Mouse (Mus musculus) frontal cortex, postnatal 10 days (tissue): ENCODE measurements around the gene Vegfa.

Source experiments
- DNase-seq, 2 experiments: peaks; one replicate each; pipeline ENCODE4 v3.0.0; 2022; ENCODE audit warnings: low spot score in 2 of 2, mixed read lengths in 1 of 2

Vegfa gene

DNA sequence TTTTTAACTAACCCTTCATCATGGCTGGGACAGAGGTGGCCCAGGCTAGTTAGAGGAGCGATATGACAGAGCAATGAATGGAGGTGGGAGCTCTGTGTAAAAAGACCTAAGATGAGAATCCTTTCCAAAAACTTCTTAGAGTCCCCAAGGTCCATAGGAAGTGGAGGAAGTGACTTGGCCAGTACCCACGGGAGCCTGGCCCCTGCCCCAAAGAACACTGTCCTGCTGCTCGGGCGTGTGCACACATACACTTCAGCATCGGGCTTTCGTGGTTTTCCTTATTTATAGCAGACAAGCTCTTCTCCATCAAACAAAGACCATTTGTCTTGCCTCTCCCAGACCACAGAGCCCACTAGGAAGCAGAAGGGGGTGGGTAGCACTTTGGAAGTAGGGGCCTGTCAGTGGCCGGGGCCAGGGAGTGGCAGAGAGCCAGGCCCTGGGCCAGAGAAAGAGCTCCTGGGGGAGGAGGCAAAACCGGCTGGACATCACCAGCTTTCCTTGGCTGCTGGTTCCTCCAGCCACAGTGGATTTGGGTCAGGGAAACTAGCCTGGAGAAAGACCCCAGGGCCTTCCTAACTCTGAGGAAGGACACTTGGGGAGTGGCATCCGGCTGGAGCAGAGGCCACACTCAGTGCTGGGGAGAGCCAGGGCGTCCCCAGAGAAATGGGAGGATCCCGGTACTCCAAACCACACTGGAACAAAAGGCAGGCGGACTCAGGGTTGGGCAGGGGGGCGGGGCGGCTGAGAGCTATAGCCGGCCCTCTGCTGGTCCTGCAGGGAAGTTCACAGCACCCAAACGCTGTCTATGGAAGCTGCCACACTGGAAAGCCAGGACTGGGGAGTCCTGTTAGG lies 4.9 kb downstream of the Vegfa start:
- peak; percentile 50 to 54 for DNase-seq

- no peak for DNase-seq
Observed at GRCm38 (mm10) chr17:46025927-46026668, 6.1 kb downstream of the Vegfa start.

DNA sequence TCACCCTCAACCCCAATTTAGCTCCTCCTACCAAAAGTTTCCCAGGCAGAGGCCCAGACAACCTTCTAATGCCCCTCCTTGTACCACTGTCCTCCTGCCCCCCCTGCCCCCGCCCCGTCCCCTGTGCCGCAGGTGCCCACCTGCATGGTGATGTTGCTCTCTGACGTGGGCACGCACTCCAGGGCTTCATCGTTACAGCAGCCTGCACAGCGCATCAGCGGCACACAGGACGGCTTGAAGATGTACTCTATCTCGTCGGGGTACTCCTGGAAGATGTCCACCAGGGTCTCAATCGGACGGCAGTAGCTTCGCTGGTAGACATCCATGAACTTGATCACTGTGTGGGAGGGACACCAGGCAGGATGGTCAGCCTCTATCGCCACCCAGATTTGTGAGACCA lies 7.0 kb downstream of the Vegfa start:
- no peak for DNase-seq

DNA sequence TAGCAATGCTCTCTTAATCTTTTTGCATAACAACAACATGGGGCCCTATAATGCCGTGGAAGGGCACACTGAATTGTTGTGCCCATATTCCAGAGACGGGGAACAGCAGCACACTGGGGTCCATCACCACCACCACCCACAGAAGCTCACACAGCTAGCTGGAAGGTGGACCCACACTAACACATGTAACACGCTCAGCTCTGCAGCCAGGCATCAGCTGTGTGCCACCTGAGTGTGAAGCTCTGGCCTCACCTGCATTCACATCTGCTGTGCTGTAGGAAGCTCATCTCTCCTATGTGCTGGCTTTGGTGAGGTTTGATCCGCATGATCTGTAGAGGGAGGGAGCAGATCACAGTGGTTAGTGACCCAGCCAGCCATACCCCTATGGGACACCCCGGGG lies 8.0 kb downstream of the Vegfa start:
- no peak for DNase-seq

DNA sequence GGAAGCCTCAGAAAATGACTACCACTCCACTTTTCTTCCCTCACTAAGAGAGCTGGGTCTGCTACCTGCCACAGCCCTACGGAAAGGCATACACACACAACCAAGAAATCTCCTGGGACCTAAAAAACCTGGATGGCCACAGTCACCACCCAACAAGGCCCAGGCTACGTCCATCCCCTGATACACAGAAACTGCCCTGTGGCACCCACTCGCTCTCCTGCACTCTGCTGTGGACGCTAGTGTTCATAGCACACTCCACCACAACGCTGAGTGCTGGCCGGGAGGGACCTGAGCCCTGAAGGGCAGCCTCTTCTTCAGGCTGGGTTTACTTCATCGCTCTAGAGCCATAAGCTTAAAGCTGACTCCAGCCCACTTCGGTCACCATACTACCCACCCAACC lies 8.6 kb downstream of the Vegfa start:
- no peak for DNase-seq

GRCm38 (mm10) chr17:46022934-46023333 lies 9.2 kb downstream of the Vegfa start:
- no peak for DNase-seq

DNA sequence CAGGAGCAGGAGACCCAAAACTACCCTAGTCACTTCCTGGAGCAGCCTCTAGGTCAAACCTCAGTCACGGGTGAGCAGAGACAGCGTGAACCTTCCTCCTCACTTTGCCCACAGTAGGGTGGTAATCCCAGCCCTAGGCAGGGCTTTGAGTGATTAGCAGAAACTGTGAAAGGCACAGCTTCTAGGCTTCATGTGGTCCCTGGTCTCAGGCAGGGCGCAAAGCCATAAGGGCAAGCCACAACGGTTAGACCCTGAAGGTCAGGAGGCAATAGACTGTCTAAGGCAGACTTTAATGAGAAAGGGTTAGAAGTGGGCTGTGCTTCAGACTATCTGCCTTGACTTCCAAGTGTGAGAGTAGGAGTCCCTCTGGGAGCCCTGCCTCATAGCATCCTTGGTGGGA lies 9.7 kb downstream of the Vegfa start:
- DNase-seq: no peak

DNA sequence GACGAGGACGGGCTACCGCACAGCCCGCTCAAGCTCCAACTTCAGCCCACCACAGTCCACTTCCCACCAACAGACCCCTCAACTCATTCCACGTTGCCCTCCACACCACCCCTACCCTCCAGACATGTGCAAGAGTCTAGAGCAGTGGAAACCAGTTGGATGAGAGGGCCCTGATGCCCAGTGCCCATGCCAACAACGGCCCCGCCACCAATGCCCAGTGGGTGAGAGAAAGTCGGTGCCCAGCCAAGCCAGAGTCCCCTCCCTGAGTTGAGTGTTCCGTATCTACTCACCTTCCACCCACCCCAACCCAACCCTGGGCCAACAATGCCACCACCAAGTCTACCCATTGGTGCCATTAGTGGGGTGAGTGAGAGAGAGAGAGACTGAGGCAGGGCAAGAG lies 10.4 kb downstream of the Vegfa start:
- DNase-seq: no peak

GRCm38 (mm10) chr17:46021173-46021572 lies 11.0 kb downstream of the Vegfa start:
- no peak for DNase-seq

- no peak for DNase-seq
Observed at GRCm38 (mm10) chr17:46020579-46020978, 11.6 kb downstream of the Vegfa start.

GRCm38 (mm10) chr17:46018736-46019004 lies 13.5 kb downstream of the Vegfa start:
- DNase-seq: no peak

- no peak for DNase-seq
Observed at GRCm38 (mm10) chr17:46017946-46018735, 14.0 kb downstream of the Vegfa start.

DNA sequence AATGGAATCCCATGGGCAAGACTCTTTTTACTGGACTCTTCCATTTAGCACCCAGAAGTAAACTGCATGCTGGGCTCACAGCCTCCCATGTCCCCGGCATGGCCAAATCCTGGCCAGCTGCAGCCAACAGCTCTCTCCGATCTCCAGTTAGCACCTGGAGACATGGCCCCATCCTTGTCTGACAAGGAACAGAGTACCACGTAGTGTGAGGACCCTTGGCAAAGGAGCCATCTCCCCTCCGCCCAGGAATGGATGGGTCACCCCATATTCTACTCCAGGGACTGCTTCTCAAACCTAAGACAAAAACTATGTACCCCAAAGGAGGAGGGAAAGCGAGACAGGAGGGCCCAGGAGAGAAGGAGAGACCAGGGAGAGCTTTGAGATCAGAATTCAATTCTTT lies 15.6 kb downstream of the Vegfa start:
- DNase-seq: no peak

DNA sequence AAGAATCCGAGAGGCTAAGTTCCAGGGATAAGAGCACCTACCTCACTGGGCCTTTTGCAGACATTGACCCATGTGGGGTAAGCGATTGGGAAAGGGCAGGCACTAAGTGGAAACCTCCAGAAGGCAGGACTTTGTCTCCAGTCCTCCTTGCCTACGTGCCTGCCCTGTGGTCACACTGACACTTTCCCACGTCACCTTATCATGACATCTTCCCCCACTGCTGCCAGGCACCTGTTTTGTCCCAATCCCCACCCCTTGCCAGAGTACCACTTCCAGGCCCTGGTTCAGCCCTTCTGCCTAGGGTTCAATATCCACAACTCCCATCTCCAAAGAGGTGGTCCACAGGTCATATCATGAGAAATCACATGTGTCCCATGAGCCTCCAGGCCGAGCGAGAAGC lies 16.2 kb downstream of the Vegfa start:
- no peak for DNase-seq

DNA sequence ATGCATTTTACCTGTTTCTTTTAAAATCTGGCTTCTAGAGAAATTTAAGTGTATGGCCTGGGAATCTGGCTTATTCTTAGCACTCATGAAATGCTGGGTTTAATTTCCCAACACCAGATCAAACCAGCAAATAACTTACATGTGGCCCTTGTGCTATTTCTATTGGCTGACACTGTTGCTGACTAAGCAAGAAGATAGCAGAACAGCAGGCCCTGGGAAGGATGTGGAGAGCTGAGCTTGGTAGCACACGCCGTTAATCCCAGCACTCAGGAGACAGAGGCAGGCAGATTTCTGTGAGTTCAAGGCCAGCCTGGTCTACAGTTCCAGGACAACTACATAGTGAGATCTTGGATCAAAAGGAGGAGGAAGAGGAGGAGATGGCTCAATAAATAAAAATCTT lies 17.2 kb downstream of the Vegfa start:
- no peak for DNase-seq

DNA sequence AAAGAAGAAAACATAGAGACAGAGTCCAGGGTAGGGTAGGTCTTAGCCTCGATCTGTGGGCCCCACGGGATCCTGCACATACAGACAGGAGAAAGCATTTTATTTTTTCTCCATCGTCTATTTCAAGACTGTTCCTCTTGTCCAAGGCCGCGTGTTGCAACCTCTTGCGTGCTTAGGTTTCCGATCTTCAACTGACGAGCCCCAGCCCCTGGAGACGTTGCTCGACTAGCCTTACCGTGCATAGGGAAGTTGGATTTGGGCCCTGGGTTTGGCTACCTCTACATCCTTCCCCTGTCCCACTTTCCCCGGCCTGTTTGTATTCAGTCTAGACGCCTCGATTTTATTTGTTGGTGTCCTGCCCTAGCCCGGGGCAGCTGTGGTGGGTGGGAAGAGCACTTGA lies 18.6 kb downstream of the Vegfa start:
- no peak for DNase-seq

GRCm38 (mm10) chr17:46012211-46012610 lies 20.0 kb downstream of the Vegfa start:
- DNase-seq: no peak

- no peak for DNase-seq
Observed at GRCm38 (mm10) chr17:46010462-46010861, 21.7 kb downstream of the Vegfa start.

- no peak for DNase-seq
Observed at GRCm38 (mm10) chr17:46009182-46009581, 23.0 kb downstream of the Vegfa start.

GRCm38 (mm10) chr17:46005458-46005857 lies 26.7 kb downstream of the Vegfa start:
- DNase-seq: no peak

GRCm38 (mm10) chr17:46004482-46004881 lies 27.7 kb downstream of the Vegfa start:
- DNase-seq: no peak

DNA sequence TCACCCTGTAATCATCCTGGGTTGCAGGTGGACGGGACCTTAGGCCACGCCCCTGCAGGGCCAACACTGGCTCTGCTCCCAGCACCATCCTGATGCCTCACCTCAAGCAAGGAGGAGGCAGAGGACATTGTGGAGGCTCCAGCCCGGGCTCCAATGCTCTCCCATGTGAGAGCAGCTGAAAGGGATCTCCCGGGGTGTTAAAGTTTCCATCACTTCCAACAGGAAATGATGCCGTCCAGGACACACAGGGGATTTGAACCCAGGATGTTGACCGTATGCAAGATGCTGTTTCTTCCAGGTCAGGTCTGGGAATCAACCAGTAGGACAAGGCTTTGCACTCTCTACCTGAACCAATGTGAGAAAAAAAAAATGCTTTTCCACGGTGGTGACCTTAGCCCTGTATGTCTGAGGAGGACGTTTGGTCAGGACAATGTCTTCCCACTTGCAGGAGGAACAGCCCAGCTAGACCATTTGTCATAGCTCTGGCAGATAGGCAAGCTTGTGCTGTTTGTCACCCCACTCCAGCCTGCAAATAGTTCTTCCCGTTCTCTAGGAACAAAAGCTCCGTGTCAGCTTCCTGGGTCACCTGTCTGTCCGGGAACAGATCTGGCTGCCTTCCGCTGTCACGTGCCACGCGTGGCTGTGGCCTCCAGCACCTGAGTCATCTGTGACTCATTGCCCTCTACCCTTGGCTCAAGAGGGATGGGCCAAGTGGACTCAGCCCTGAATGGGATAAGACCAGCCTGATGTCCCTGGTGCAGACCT lies 28.3 kb downstream of the Vegfa start:
- DNase-seq: no peak
